ENCODE assay signal across 17 mouse cellular contexts in the genomic region with DNA sequence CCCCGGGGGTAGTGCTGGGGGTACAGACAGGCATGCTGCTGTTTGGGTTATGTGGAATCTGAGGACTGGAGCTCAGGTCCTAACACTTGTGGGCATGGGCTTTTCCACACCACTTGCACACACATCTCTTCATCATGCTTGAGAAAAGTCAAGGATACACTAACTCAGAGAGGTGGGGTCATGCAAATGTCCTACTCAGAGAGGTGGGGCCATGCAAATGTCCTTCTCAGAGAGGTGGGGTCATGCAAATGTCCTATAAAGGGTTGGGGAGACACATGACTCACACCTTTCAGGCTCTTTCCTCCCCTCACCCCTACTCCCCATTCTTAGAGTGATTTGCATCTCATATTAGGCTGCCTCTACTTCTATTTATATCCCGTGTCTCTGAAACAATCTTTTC. TPM values are rescaled to one million over a fixed set of nuclear protein-coding genes. Genes with fewer than 3 reads are reported as not detected.
DNase-seq lines count a peak whose midpoint lies in the region; ATAC-seq and TF ChIP-seq lines count a peak whose summit lies in the region.
"Had no signal": no experiment of that assay in that cellular context is flagged by ENCODE, and none has a peak within 500 bp of the region (broad histone marks: within the 10 kb centered on the region; RNA-seq: fewer than 3 reads in every experiment).

No protein-coding gene starts in this region.

- TF ChIP-seq EP300 in liver, postnatal 0 days (IDR thresholded peaks at IDR 0.05; ENCODE audit: low read depth) = no peak

- H3K4me2 ChIP-seq in liver, embryonic 11.5 days = no peak overlapping the region
- H3K4me2 ChIP-seq in liver, postnatal 0 days (ENCODE audit: low read depth, low read length) = no peak overlapping the region
- no peak overlapping the region for H3K4me2 ChIP-seq in forebrain, embryonic 13.5 days
- H3K4me2 ChIP-seq: liver, embryonic 15.5 days; midbrain, embryonic 15.5 days had no signal

- no peaks in the 10 kb centered on the region for H3K27me3 ChIP-seq in liver, embryonic 11.5 days (replicated peaks; ENCODE audit: control insufficient read depth, insufficient read depth, low read length)
- no peaks in the 10 kb centered on the region for H3K27me3 ChIP-seq in liver, postnatal 0 days (ENCODE audit: insufficient read depth, low read length)
- no peaks in the 10 kb centered on the region for H3K27me3 ChIP-seq in splenic B cell, adult 2 months (ENCODE audit: control insufficient read depth, insufficient read depth, low read length, poor library complexity, severe bottlenecking)
- H3K27me3 ChIP-seq in forebrain, embryonic 13.5 days = no peaks in the 10 kb centered on the region
- H3K27me3 ChIP-seq in midbrain, embryonic 10.5 days (ENCODE audit: low read depth, poor library complexity, severe bottlenecking) = peaks cover 5% of the 10 kb centered on the region; the same call in 1 of the 2 replicates
- H3K27me3 ChIP-seq: liver, embryonic 15.5 days had no signal

- TF ChIP-seq CTCF in liver, postnatal 0 days (IDR thresholded peaks at IDR 0.05; ENCODE audit: low read depth) = no peak

- H3K4me1 ChIP-seq in liver, embryonic 11.5 days (replicated peaks; ENCODE audit: control insufficient read depth, insufficient read depth, low read length) = peaks cover 5% of the 10 kb centered on the region
- H3K4me1 ChIP-seq in liver, postnatal 0 days (ENCODE audit: insufficient read depth) = peaks cover 8% of the 10 kb centered on the region
- peaks cover 14% of the 10 kb centered on the region for H3K4me1 ChIP-seq in forebrain, embryonic 13.5 days
- peaks cover 20% of the 10 kb centered on the region for H3K4me1 ChIP-seq in midbrain, embryonic 10.5 days

- H3K36me3 ChIP-seq in liver, embryonic 11.5 days (ENCODE audit: control insufficient read depth, insufficient read depth, low read length) = no peaks in the 10 kb centered on the region
- no peaks in the 10 kb centered on the region for H3K36me3 ChIP-seq in liver, postnatal 0 days (replicated peaks; ENCODE audit: insufficient read depth, low read length)
- H3K36me3 ChIP-seq in splenic B cell, adult 2 months (ENCODE audit: control insufficient read depth, insufficient read depth, low read length, poor library complexity, severe bottlenecking) = no peaks in the 10 kb centered on the region
- H3K36me3 ChIP-seq in forebrain, embryonic 13.5 days (ENCODE audit: poor library complexity, severe bottlenecking) = no peaks in the 10 kb centered on the region
- no peaks in the 10 kb centered on the region for H3K36me3 ChIP-seq in midbrain, embryonic 10.5 days
- H3K36me3 ChIP-seq: liver, embryonic 15.5 days; midbrain, embryonic 15.5 days had no signal

- no peak overlapping the region for H3K27ac ChIP-seq in liver, embryonic 11.5 days (ENCODE audit: low read depth, low read length)
- no peak overlapping the region for H3K27ac ChIP-seq in liver, postnatal 0 days (ENCODE audit: low read depth)
- H3K27ac ChIP-seq in forebrain, embryonic 13.5 days = no peak overlapping the region
- no peak overlapping the region for H3K27ac ChIP-seq in midbrain, embryonic 10.5 days (replicated peaks)
- H3K27ac ChIP-seq: heart, adult 2 months; liver, embryonic 15.5 days; midbrain, embryonic 15.5 days had no signal

- peak; percentile 22 for DNase-seq in embryo, embryonic 10 days (ENCODE audit: low spot score)
- no peak for DNase-seq in embryo, embryonic 11 days
- no peak for DNase-seq in liver, embryonic 11.5 days (ENCODE audit: low spot score)
- DNase-seq in liver, postnatal 0 days = no peak
- peak; percentile 15 for DNase-seq in brain, adult 2 months (ENCODE audit: low read depth, low spot score)
- peak; percentile 54 for DNase-seq in splenic B cell, adult 2 months (ENCODE audit: low read depth, low spot score)
- DNase-seq in midbrain, embryonic 10.5 days (ENCODE audit: low spot score) = no peak
- DNase-seq: cerebellum, adult 18-20 months; heart, adult 2 months; heart, postnatal 4 days; lung, postnatal 36 days; thymus, adult 18-20 months had no signal

- WGBS in liver, embryonic 11.5 days = 54% methylated on average over 2 of the region's 2 CpGs
- whole genome bisulfite sequencing in liver, postnatal 0 days (ENCODE audit: insufficient replicate concordance) = 44% methylated on average over 2 of the region's 2 CpGs
- 52% methylated on average over 2 of the region's 2 CpGs for WGBS in forebrain, embryonic 13.5 days
- 54% methylated on average over 2 of the region's 2 CpGs for WGBS in midbrain, embryonic 10.5 days

- H3K4me3 ChIP-seq in liver, embryonic 11.5 days (ENCODE audit: low read depth, low read length) = no peak overlapping the region
- no peak overlapping the region for H3K4me3 ChIP-seq in liver, postnatal 0 days (ENCODE audit: low read depth, low read length)
- no peak overlapping the region for H3K4me3 ChIP-seq in forebrain, embryonic 13.5 days
- no peak overlapping the region for H3K4me3 ChIP-seq in midbrain, embryonic 10.5 days
- H3K4me3 ChIP-seq: erythroblast, embryonic 14.5 days; heart, adult 2 months; liver, embryonic 15.5 days; midbrain, embryonic 15.5 days had no signal

- 0 out of 2 replicates have a peak, but pooled peaks have one; percentile 55 for ATAC-seq in liver, embryonic 11.5 days (replicated peaks; ENCODE audit: low FRiP score)
- no peak for ATAC-seq in liver, postnatal 0 days
- ATAC-seq in forebrain, embryonic 13.5 days = no peak
- ATAC-seq: forebrain, embryonic 16.5 days; midbrain, embryonic 15.5 days had no signal

- H3K9ac ChIP-seq in liver, embryonic 11.5 days (ENCODE audit: low read depth, low read length) = no peak overlapping the region
- no peak overlapping the region for H3K9ac ChIP-seq in liver, postnatal 0 days (replicated peaks)
- no peak overlapping the region for H3K9ac ChIP-seq in forebrain, embryonic 13.5 days
- H3K9ac ChIP-seq: liver, embryonic 15.5 days; midbrain, embryonic 15.5 days had no signal

- H3K9me3 ChIP-seq in liver, embryonic 11.5 days (ENCODE audit: control insufficient read depth, low read length) = no peaks in the 10 kb centered on the region
- peaks cover 6% of the 10 kb centered on the region; the same call in 1 of the 2 replicates for H3K9me3 ChIP-seq in liver, postnatal 0 days (ENCODE audit: low read length)
- H3K9me3 ChIP-seq in forebrain, embryonic 13.5 days (replicated peaks) = peaks cover 3% of the 10 kb centered on the region; the same call in 1 of the 2 replicates
- H3K9me3 ChIP-seq in midbrain, embryonic 10.5 days (replicated peaks) = no peaks in the 10 kb centered on the region
- H3K9me3 ChIP-seq: liver, embryonic 15.5 days; midbrain, embryonic 15.5 days had no signal

RNA-seq across cellular contexts. Expression of a gene that starts 27.9 kb away (rescaled TPM):
- 4.7 and 4.9 TPM in 2 replicates for polyA plus RNA-seq in liver, embryonic 11.5 days (2014; fragmentation: Nextera tagmentation; extraction: Ambion mirVana)
- 0.82 and 1.1 TPM in 2 replicates for polyA plus RNA-seq in liver, postnatal 0 days (2015; fragmentation: Nextera tagmentation; extraction: Ambion mirVana)
- polyA plus RNA-seq in forebrain, embryonic 13.5 days (2015; fragmentation: Nextera tagmentation; extraction: Ambion mirVana) = 1.4 and 1.5 TPM in 2 replicates
- 1.4 and 2.0 TPM in 2 replicates for polyA plus RNA-seq in midbrain, embryonic 10.5 days (2016; fragmentation: Nextera tagmentation; extraction: Ambion mirVana)

Comparison
In these comparisons a context has a peak if more than half of its experiments do, and no peak if none do; other contexts are left out.
1. DNase-seq: peak in embryo, embryonic 10 days (single experiment), brain, adult 2 months (single experiment) and splenic B cell, adult 2 months (single experiment); none in embryo, embryonic 11 days (single experiment), liver, embryonic 11.5 days (single experiment), liver, postnatal 0 days (single experiment) and midbrain, embryonic 10.5 days (single experiment).